9 mouse cellular contexts compared by ENCODE assay signal in genomic region chr17:35234090-35234489, GRCm38 (mm10). TPM values are rescaled to one million over a fixed set of nuclear protein-coding genes. Genes with fewer than 3 reads are reported as not detected.
DNase-seq lines count a peak whose midpoint lies in the region; ATAC-seq and TF ChIP-seq lines count a peak whose summit lies in the region.
"Not testable (repeated sequence)": the region's sequence is repeated elsewhere in the genome, so short reads cannot be mapped to it uniquely, and the experiment has no call there.
"Had no signal": no experiment of that assay in that cellular context is flagged by ENCODE, and none has a peak within 500 bp of the region (broad histone marks: within the 10 kb centered on the region; RNA-seq: fewer than 3 reads in every experiment).

No protein-coding gene starts in this region.

- not testable (repeated sequence) for ATAC-seq in forebrain, embryonic 14.5 days; heart, embryonic 16.5 days (replicated peaks; ENCODE audit: extremely low read depth, insufficient read depth, low FRiP score); kidney, embryonic 14.5 days (ENCODE audit: low FRiP score, low TSS enrichment); liver, embryonic 12.5 days

- TF ChIP-seq CTCF in spleen, adult 2 months (IDR thresholded peaks at IDR 0.05; ENCODE audit: extremely low read depth, insufficient read depth, insufficient read length, insufficient replicate concordance): not testable (repeated sequence)

- H3K9me3 ChIP-seq in forebrain, embryonic 14.5 days (replicated peaks; ENCODE audit: control insufficient read depth, low read length); heart, embryonic 16.5 days (replicated peaks; ENCODE audit: control insufficient read depth, low read length); kidney, embryonic 14.5 days (ENCODE audit: control insufficient read depth, low read length); liver, embryonic 12.5 days (replicated peaks); midbrain, embryonic 10.5 days (replicated peaks): not testable (repeated sequence)

- peaks cover 38% of the 10 kb centered on the region for H3K36me3 ChIP-seq in forebrain, embryonic 14.5 days (ENCODE audit: control insufficient read depth, insufficient read depth, low read length)
- peaks cover 15% of the 10 kb centered on the region for H3K36me3 ChIP-seq in heart, embryonic 16.5 days (ENCODE audit: control insufficient read depth, insufficient read depth)
- peaks cover 20% of the 10 kb centered on the region for H3K36me3 ChIP-seq in kidney, embryonic 14.5 days (ENCODE audit: control insufficient read depth, insufficient read depth, low read length)
- H3K36me3 ChIP-seq in liver, embryonic 12.5 days: peaks cover 38% of the 10 kb centered on the region
- peaks cover 38% of the 10 kb centered on the region for H3K36me3 ChIP-seq in midbrain, embryonic 10.5 days
- H3K36me3 ChIP-seq in spleen, adult 2 months (ENCODE audit: control insufficient read depth, insufficient read depth, low read length): not testable (repeated sequence)

- 82% methylated on average over 7 of the region's 7 CpGs for WGBS in forebrain, embryonic 14.5 days
- WGBS in heart, embryonic 16.5 days: 74% methylated on average over 7 of the region's 7 CpGs
- 85% methylated on average over 7 of the region's 7 CpGs for WGBS in kidney, embryonic 14.5 days
- WGBS in liver, embryonic 12.5 days (ENCODE audit: insufficient replicate concordance): 62% methylated on average over 7 of the region's 7 CpGs
- WGBS in midbrain, embryonic 10.5 days: 88% methylated on average over 7 of the region's 7 CpGs
- 44% methylated on average over 7 of the region's 7 CpGs for WGBS in spleen, adult 2 months

- H3K4me1 ChIP-seq in brown adipose tissue, adult 24 weeks (ENCODE audit: control insufficient read depth, insufficient read depth, insufficient read length, low read length); forebrain, embryonic 14.5 days (ENCODE audit: control insufficient read depth, insufficient read depth, low read length): not testable (repeated sequence)
- H3K4me1 ChIP-seq in heart, embryonic 16.5 days (ENCODE audit: control insufficient read depth, insufficient read depth, low read length): peaks cover 32% of the 10 kb centered on the region
- H3K4me1 ChIP-seq in kidney, embryonic 14.5 days (ENCODE audit: control insufficient read depth, insufficient read depth, low read length): peaks cover 28% of the 10 kb centered on the region
- peaks cover 56% of the 10 kb centered on the region for H3K4me1 ChIP-seq in liver, embryonic 12.5 days
- H3K4me1 ChIP-seq in midbrain, embryonic 10.5 days: peaks cover 33% of the 10 kb centered on the region
- peaks cover 14% of the 10 kb centered on the region for H3K4me1 ChIP-seq in spleen, adult 2 months (ENCODE audit: control insufficient read depth, insufficient read depth, insufficient read length)

- peak overlapping the region; percentile 84; the same call in 1 of the 2 replicates for H3K27ac ChIP-seq in brown adipose tissue, adult 24 weeks (replicated peaks; ENCODE audit: low read depth, low read length)
- not testable (repeated sequence) for H3K27ac ChIP-seq in forebrain, embryonic 14.5 days (ENCODE audit: low read depth, low read length); kidney, embryonic 14.5 days (ENCODE audit: low read depth, low read length); midbrain, embryonic 10.5 days (replicated peaks)
- peak overlapping the region; percentile 94 for H3K27ac ChIP-seq in heart, embryonic 16.5 days (ENCODE audit: low read length)
- H3K27ac ChIP-seq in liver, embryonic 12.5 days: peak overlapping the region; percentile 49
- H3K27ac ChIP-seq in spleen, adult 2 months (ENCODE audit: insufficient read depth, low read length): peak overlapping the region; percentile 90

- H3K4me3 ChIP-seq in brown adipose tissue, adult 24 weeks (ENCODE audit: insufficient read depth, low read depth, low read length): 0 out of 2 replicates have a peak overlapping the region, but pooled peaks have one; percentile 1
- H3K4me3 ChIP-seq in forebrain, embryonic 14.5 days (ENCODE audit: low read depth, low read length): peak overlapping the region; percentile 40; the same call in 1 of the 2 replicates
- peak overlapping the region; percentile 23 for H3K4me3 ChIP-seq in heart, embryonic 16.5 days (ENCODE audit: low read length)
- H3K4me3 ChIP-seq in kidney, embryonic 14.5 days (ENCODE audit: low read length): peak overlapping the region; percentile 62; the same call in 1 of the 2 replicates
- H3K4me3 ChIP-seq in liver, embryonic 12.5 days: peak overlapping the region; percentile 77
- peak overlapping the region; percentile 78 for H3K4me3 ChIP-seq in midbrain, embryonic 10.5 days
- not testable (repeated sequence) for H3K4me3 ChIP-seq in spleen, adult 2 months (ENCODE audit: extremely low read depth, insufficient read depth, insufficient read length)

- peak overlapping the region; percentile 83 for H3K4me2 ChIP-seq in forebrain, embryonic 14.5 days (ENCODE audit: low read length)
- H3K4me2 ChIP-seq in heart, embryonic 16.5 days (ENCODE audit: low read depth, low read length): peak overlapping the region; percentile 89
- peak overlapping the region; percentile 79 for H3K4me2 ChIP-seq in kidney, embryonic 14.5 days (replicated peaks; ENCODE audit: low read depth, low read length)
- peak overlapping the region; percentile 96 for H3K4me2 ChIP-seq in liver, embryonic 12.5 days

- not testable (repeated sequence) for DNase-seq in forebrain, embryonic 14.5 days (ENCODE audit: low spot score); midbrain, embryonic 10.5 days (ENCODE audit: low spot score); spleen, adult 2 months (ENCODE audit: low read depth in 1 of 2, low spot score in 2 of 2)

- peak overlapping the region; percentile 85 for H3K9ac ChIP-seq in forebrain, embryonic 14.5 days (ENCODE audit: low read length)
- H3K9ac ChIP-seq in heart, embryonic 16.5 days (ENCODE audit: low read length): peak overlapping the region; percentile 6; the same call in 1 of the 2 replicates
- H3K9ac ChIP-seq in kidney, embryonic 14.5 days (ENCODE audit: low read depth, low read length): not testable (repeated sequence)
- H3K9ac ChIP-seq in liver, embryonic 12.5 days: 0 out of 2 replicates have a peak overlapping the region, but pooled peaks have one; percentile 90

- TF ChIP-seq POLR2A in spleen, adult 2 months (IDR thresholded peaks at IDR 0.05; ENCODE audit: low read depth, low read length): not testable (repeated sequence)

- H3K27me3 ChIP-seq in forebrain, embryonic 14.5 days (replicated peaks; ENCODE audit: control insufficient read depth, insufficient read depth, low read length); heart, embryonic 16.5 days (ENCODE audit: control insufficient read depth, insufficient read depth, low read length); kidney, embryonic 14.5 days (ENCODE audit: control insufficient read depth, insufficient read depth, low read length); liver, embryonic 12.5 days (replicated peaks); midbrain, embryonic 10.5 days (ENCODE audit: low read depth, poor library complexity, severe bottlenecking); spleen, adult 2 months (ENCODE audit: control insufficient read depth, insufficient read depth, low read length): not testable (repeated sequence)

RNA-seq across cellular contexts. Expression of gene Atp6v1g2, which starts 0.6 kb away (rescaled TPM):
- polyA plus RNA-seq in brown adipose tissue, adult 24 weeks (2012; ENCODE audit: insufficient read depth, insufficient read length, missing spikeins): 2.7 and 4.0 TPM in 2 replicates
- 44.0 and 61.1 TPM in 2 replicates for polyA plus RNA-seq in forebrain, embryonic 14.5 days (2014; fragmentation: Nextera tagmentation; extraction: Ambion mirVana)
- polyA plus RNA-seq in heart, embryonic 16.5 days (2015; fragmentation: Nextera tagmentation; extraction: Ambion mirVana): 10.1 and 10.4 TPM in 2 replicates
- 5.3 and 6.4 TPM in 2 replicates for polyA plus RNA-seq in kidney, embryonic 14.5 days (2014; fragmentation: Nextera tagmentation; extraction: Ambion mirVana)
- polyA plus RNA-seq in liver, embryonic 12.5 days (2016; fragmentation: Nextera tagmentation; extraction: Ambion mirVana): 1.3 and 1.8 TPM in 2 replicates
- 9.7 and 11.8 TPM in 2 replicates for polyA plus RNA-seq in midbrain, embryonic 10.5 days (2016; fragmentation: Nextera tagmentation; extraction: Ambion mirVana)
- polyA plus RNA-seq in spleen, adult 2 months (2012; rRNA removed): 5.0 TPM in 2 replicates

RNA-seq across cellular contexts. Expression of gene Nfkbil1, which starts 1.5 kb away (rescaled TPM):
- 5.2 and 6.7 TPM in 2 replicates for polyA plus RNA-seq in brown adipose tissue, adult 24 weeks (2012; ENCODE audit: insufficient read depth, insufficient read length, missing spikeins)
- polyA plus RNA-seq in forebrain, embryonic 14.5 days (2014; fragmentation: Nextera tagmentation; extraction: Ambion mirVana): 5.1 and 5.2 TPM in 2 replicates
- 8.4 and 8.8 TPM in 2 replicates for polyA plus RNA-seq in heart, embryonic 16.5 days (2015; fragmentation: Nextera tagmentation; extraction: Ambion mirVana)
- polyA plus RNA-seq in kidney, embryonic 14.5 days (2014; fragmentation: Nextera tagmentation; extraction: Ambion mirVana): 3.3 and 6.0 TPM in 2 replicates
- polyA plus RNA-seq in liver, embryonic 12.5 days (2016; fragmentation: Nextera tagmentation; extraction: Ambion mirVana): 5.7 and 6.4 TPM in 2 replicates
- 9.9 and 11.7 TPM in 2 replicates for polyA plus RNA-seq in midbrain, embryonic 10.5 days (2016; fragmentation: Nextera tagmentation; extraction: Ambion mirVana)
- 16.9 and 29.1 TPM in 2 replicates for polyA plus RNA-seq in spleen, adult 2 months (2012; rRNA removed)

RNA-seq across cellular contexts. Expression of gene Ddx39b, which starts 7.5 kb away (rescaled TPM):
- 50.5 and 57.9 TPM in 2 replicates for polyA plus RNA-seq in brown adipose tissue, adult 24 weeks (2012; ENCODE audit: insufficient read depth, insufficient read length, missing spikeins)
- 478 and 489 TPM in 2 replicates for polyA plus RNA-seq in forebrain, embryonic 14.5 days (2014; fragmentation: Nextera tagmentation; extraction: Ambion mirVana)
- polyA plus RNA-seq in heart, embryonic 16.5 days (2015; fragmentation: Nextera tagmentation; extraction: Ambion mirVana): 256 and 260 TPM in 2 replicates
- 525 and 616 TPM in 2 replicates for polyA plus RNA-seq in kidney, embryonic 14.5 days (2014; fragmentation: Nextera tagmentation; extraction: Ambion mirVana)
- 258 and 267 TPM in 2 replicates for polyA plus RNA-seq in liver, embryonic 12.5 days (2016; fragmentation: Nextera tagmentation; extraction: Ambion mirVana)
- polyA plus RNA-seq in midbrain, embryonic 10.5 days (2016; fragmentation: Nextera tagmentation; extraction: Ambion mirVana): 682 and 724 TPM in 2 replicates
- 284 and 323 TPM in 2 replicates for polyA plus RNA-seq in spleen, adult 2 months (2012; rRNA removed)

RNA-seq across cellular contexts. Expression of gene Gm16181, which starts 13.5 kb away (rescaled TPM):
- polyA plus RNA-seq in brown adipose tissue, adult 24 weeks (2012; ENCODE audit: insufficient read depth, insufficient read length, missing spikeins): not detected in 2 replicates
- not detected in 2 replicates for polyA plus RNA-seq in forebrain, embryonic 14.5 days (2014; fragmentation: Nextera tagmentation; extraction: Ambion mirVana)
- 0.41 and 1.2 TPM in 2 replicates for polyA plus RNA-seq in heart, embryonic 16.5 days (2015; fragmentation: Nextera tagmentation; extraction: Ambion mirVana)
- 0.89 TPM in 1 of 2 replicates, not detected in the other for polyA plus RNA-seq in kidney, embryonic 14.5 days (2014; fragmentation: Nextera tagmentation; extraction: Ambion mirVana)
- 0.42 TPM in 1 of 2 replicates, not detected in the other for polyA plus RNA-seq in liver, embryonic 12.5 days (2016; fragmentation: Nextera tagmentation; extraction: Ambion mirVana)
- 0.25 and 0.37 TPM in 2 replicates for polyA plus RNA-seq in midbrain, embryonic 10.5 days (2016; fragmentation: Nextera tagmentation; extraction: Ambion mirVana)
- polyA plus RNA-seq in spleen, adult 2 months (2012; rRNA removed): 0.34 TPM in 1 of 2 replicates, not detected in the other
- polyA plus RNA-seq: embryonic facial prominence, embryonic 11.5 days; midbrain, embryonic 11.5 days had no signal

RNA-seq across cellular contexts. Expression of gene H2-D1, which starts 28.4 kb away (rescaled TPM):
- 284 and 411 TPM in 2 replicates for polyA plus RNA-seq in brown adipose tissue, adult 24 weeks (2012; ENCODE audit: insufficient read depth, insufficient read length, missing spikeins)
- 37.5 and 44.2 TPM in 2 replicates for polyA plus RNA-seq in forebrain, embryonic 14.5 days (2014; fragmentation: Nextera tagmentation; extraction: Ambion mirVana)
- 90.5 and 110 TPM in 2 replicates for polyA plus RNA-seq in heart, embryonic 16.5 days (2015; fragmentation: Nextera tagmentation; extraction: Ambion mirVana)
- polyA plus RNA-seq in kidney, embryonic 14.5 days (2014; fragmentation: Nextera tagmentation; extraction: Ambion mirVana): 38.3 and 42.8 TPM in 2 replicates
- polyA plus RNA-seq in liver, embryonic 12.5 days (2016; fragmentation: Nextera tagmentation; extraction: Ambion mirVana): 66.8 and 72.5 TPM in 2 replicates
- 55.3 and 61.1 TPM in 2 replicates for polyA plus RNA-seq in midbrain, embryonic 10.5 days (2016; fragmentation: Nextera tagmentation; extraction: Ambion mirVana)
- 1,148 and 1,488 TPM in 2 replicates for polyA plus RNA-seq in spleen, adult 2 months (2012; rRNA removed)
